Mouse (Mus musculus): ENCODE results near the gene Mob1b. TPM values are rescaled to one million over a fixed set of nuclear protein-coding genes. Genes with fewer than 3 reads are reported as not detected.

Mob1b gene
- polyA plus RNA-seq, 1 experiment from 2014 or later, result 13.6 TPM

DNA sequence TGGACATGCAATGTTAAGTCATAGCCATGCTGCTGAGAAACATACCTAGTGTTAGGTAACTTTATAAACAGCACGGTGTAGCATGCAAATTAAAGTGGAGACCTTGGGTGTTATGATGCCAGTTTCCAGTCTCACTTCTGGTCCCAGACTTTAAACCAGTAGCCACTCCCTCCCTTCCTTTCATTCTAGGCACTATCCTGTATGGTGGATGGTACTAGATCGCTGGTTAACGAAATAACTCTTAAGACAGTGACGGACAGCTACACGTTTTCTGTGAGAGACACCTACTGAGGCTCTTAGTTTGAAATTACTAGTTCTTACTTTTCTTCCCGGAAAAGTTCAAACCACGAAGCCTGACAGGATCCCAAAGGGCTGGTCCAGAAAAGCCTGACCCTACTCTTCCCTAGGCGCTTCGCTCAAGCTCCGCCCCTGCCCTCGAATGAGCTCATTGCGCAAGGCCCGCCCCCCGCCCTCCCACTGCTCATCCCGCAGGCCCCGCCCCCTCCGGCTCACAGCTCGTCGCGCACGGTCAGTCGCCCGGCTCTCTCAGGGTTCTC is 43.9 kb downstream of the Mob1b start:
- peak overlapping the region; percentile 94 for H3K4me3 ChIP-seq (replicated peaks; ENCODE audit: low read length)
- H3K4me2 ChIP-seq (ENCODE audit: low read length), result peak overlapping the region; percentile 50
- WGBS, result under 1% methylated on average over 23 of the region's 23 CpGs
- no peaks in the 10 kb centered on the region for H3K9me3 ChIP-seq (ENCODE audit: control insufficient read depth, low read length)
- peak; percentile 55 for ATAC-seq
- H3K4me1 ChIP-seq (replicated peaks; ENCODE audit: control insufficient read depth, insufficient read depth, low read length), result peaks cover 12% of the 10 kb centered on the region
- H3K27me3 ChIP-seq (replicated peaks; ENCODE audit: control insufficient read depth, insufficient read depth, low read length), result no peaks in the 10 kb centered on the region
- peaks cover 1% of the 10 kb centered on the region; the same call in 1 of the 2 replicates for H3K36me3 ChIP-seq (ENCODE audit: control insufficient read depth, insufficient read depth)
- H3K27ac ChIP-seq (ENCODE audit: low read length), result peak overlapping the region; percentile 94
- H3K9ac ChIP-seq (replicated peaks; ENCODE audit: low read depth, low read length), result peak overlapping the region; percentile 91

GRCm38 (mm10) chr5:88764987-88765481 is 44.4 kb downstream of the Mob1b start, which contains the start of gene Dck:
Gene Dck (plus strand): TSS chr5:88764996.
- H3K9me3 ChIP-seq (ENCODE audit: control insufficient read depth, low read length), result no peaks in the 10 kb centered on the region
- H3K4me1 ChIP-seq (replicated peaks; ENCODE audit: control insufficient read depth, insufficient read depth, low read length), result peaks cover 12% of the 10 kb centered on the region
- peak within 1 kb of the TSS; percentile 94 for H3K4me3 ChIP-seq (replicated peaks; ENCODE audit: low read length)
- no peaks in the 10 kb centered on the region for H3K27me3 ChIP-seq (replicated peaks; ENCODE audit: control insufficient read depth, insufficient read depth, low read length)
- H3K27ac ChIP-seq (ENCODE audit: low read length), result peak within 1 kb of the TSS; percentile 94
- WGBS, result 0% methylated on average over 49 of the region's 51 CpGs
- peak within 1 kb of the TSS; percentile 91 for H3K9ac ChIP-seq (replicated peaks; ENCODE audit: low read depth, low read length)
- peak; percentile 99 for ATAC-seq
- peaks cover 4% of the 10 kb centered on the region; the same call in 1 of the 2 replicates for H3K36me3 ChIP-seq (ENCODE audit: control insufficient read depth, insufficient read depth)
- peak within 1 kb of the TSS; percentile 50 for H3K4me2 ChIP-seq (ENCODE audit: low read length)

GRCm38 (mm10) chr5:88765587-88765986 is 44.9 kb downstream of the Mob1b start:
- ATAC-seq, result peak; percentile 0
- peak overlapping the region; percentile 50 for H3K4me2 ChIP-seq (ENCODE audit: low read length)
- H3K36me3 ChIP-seq (ENCODE audit: control insufficient read depth, insufficient read depth), result peaks cover 9% of the 10 kb centered on the region; the same call in 1 of the 2 replicates
- H3K4me3 ChIP-seq (replicated peaks; ENCODE audit: low read length), result peak overlapping the region; percentile 94
- peak overlapping the region; percentile 94 for H3K27ac ChIP-seq (ENCODE audit: low read length)
- no peaks in the 10 kb centered on the region for H3K27me3 ChIP-seq (replicated peaks; ENCODE audit: control insufficient read depth, insufficient read depth, low read length)
- H3K9me3 ChIP-seq (ENCODE audit: control insufficient read depth, low read length), result no peaks in the 10 kb centered on the region
- H3K9ac ChIP-seq (replicated peaks; ENCODE audit: low read depth, low read length), result peak overlapping the region; percentile 91
- WGBS, result 4% methylated on average over 6 of the region's 6 CpGs
- peaks cover 12% of the 10 kb centered on the region for H3K4me1 ChIP-seq (replicated peaks; ENCODE audit: control insufficient read depth, insufficient read depth, low read length)

GRCm38 (mm10) chr5:88766121-88766520 is 45.5 kb downstream of the Mob1b start:
- H3K9me3 ChIP-seq (ENCODE audit: control insufficient read depth, low read length), result no peaks in the 10 kb centered on the region
- H3K27me3 ChIP-seq (replicated peaks; ENCODE audit: control insufficient read depth, insufficient read depth, low read length), result no peaks in the 10 kb centered on the region
- H3K4me3 ChIP-seq (replicated peaks; ENCODE audit: low read length), result peak overlapping the region; percentile 94
- no peak overlapping the region for H3K27ac ChIP-seq (ENCODE audit: low read length)
- peaks cover 10% of the 10 kb centered on the region; the same call in 1 of the 2 replicates for H3K36me3 ChIP-seq (ENCODE audit: control insufficient read depth, insufficient read depth)
- H3K4me2 ChIP-seq (ENCODE audit: low read length), result peak overlapping the region; percentile 50
- no peak overlapping the region; the same call in 1 of the 2 replicates for H3K9ac ChIP-seq (replicated peaks; ENCODE audit: low read depth, low read length)
- 33% methylated on average over 6 of the region's 6 CpGs for WGBS
- ATAC-seq, result no peak
- H3K4me1 ChIP-seq (replicated peaks; ENCODE audit: control insufficient read depth, insufficient read depth, low read length), result peaks cover 12% of the 10 kb centered on the region

GRCm38 (mm10) chr5:88766863-88767262 is 46.2 kb downstream of the Mob1b start:
- H3K27me3 ChIP-seq (replicated peaks; ENCODE audit: control insufficient read depth, insufficient read depth, low read length), result no peaks in the 10 kb centered on the region
- peaks cover 10% of the 10 kb centered on the region; the same call in 1 of the 2 replicates for H3K36me3 ChIP-seq (ENCODE audit: control insufficient read depth, insufficient read depth)
- ATAC-seq, result no peak
- 98% methylated on average over 5 of the region's 5 CpGs for WGBS
- no peak overlapping the region for H3K9ac ChIP-seq (replicated peaks; ENCODE audit: low read depth, low read length)
- no peak overlapping the region for H3K27ac ChIP-seq (ENCODE audit: low read length)
- H3K4me3 ChIP-seq (replicated peaks; ENCODE audit: low read length), result no peak overlapping the region; the same call in 1 of the 2 replicates
- H3K4me1 ChIP-seq (replicated peaks; ENCODE audit: control insufficient read depth, insufficient read depth, low read length), result peaks cover 12% of the 10 kb centered on the region
- H3K4me2 ChIP-seq (ENCODE audit: low read length), result peak overlapping the region; percentile 50
- no peaks in the 10 kb centered on the region for H3K9me3 ChIP-seq (ENCODE audit: control insufficient read depth, low read length)

- H3K27ac ChIP-seq (ENCODE audit: low read length), result no peak overlapping the region
- peaks cover 15% of the 10 kb centered on the region; the same call in 1 of the 2 replicates for H3K36me3 ChIP-seq (ENCODE audit: control insufficient read depth, insufficient read depth)
- 94% methylated on average over 6 of the region's 6 CpGs for WGBS
- ATAC-seq, result no peak
- H3K4me2 ChIP-seq (ENCODE audit: low read length), result no peak overlapping the region
- no peak overlapping the region for H3K4me3 ChIP-seq (replicated peaks; ENCODE audit: low read length)
- no peak overlapping the region for H3K9ac ChIP-seq (replicated peaks; ENCODE audit: low read depth, low read length)
- H3K27me3 ChIP-seq (replicated peaks; ENCODE audit: control insufficient read depth, insufficient read depth, low read length), result no peaks in the 10 kb centered on the region
- H3K4me1 ChIP-seq (replicated peaks; ENCODE audit: control insufficient read depth, insufficient read depth, low read length), result peaks cover 12% of the 10 kb centered on the region
- H3K9me3 ChIP-seq (ENCODE audit: control insufficient read depth, low read length), result no peaks in the 10 kb centered on the region
Measured at GRCm38 (mm10) chr5:88768201-88768600, 47.5 kb downstream of the Mob1b start.

GRCm38 (mm10) chr5:88782072-88782765 is 61.6 kb downstream of the Mob1b start:
- H3K27me3 ChIP-seq (replicated peaks; ENCODE audit: control insufficient read depth, insufficient read depth, low read length), result no peaks in the 10 kb centered on the region
- 86% methylated on average over 7 of the region's 7 CpGs for WGBS
- H3K36me3 ChIP-seq (ENCODE audit: control insufficient read depth, insufficient read depth), result peaks cover 19% of the 10 kb centered on the region
- no peaks in the 10 kb centered on the region for H3K4me1 ChIP-seq (replicated peaks; ENCODE audit: control insufficient read depth, insufficient read depth, low read length)
- H3K4me3 ChIP-seq (replicated peaks; ENCODE audit: low read length), result no peak overlapping the region
- no peak overlapping the region for H3K9ac ChIP-seq (replicated peaks; ENCODE audit: low read depth, low read length)
- no peaks in the 10 kb centered on the region for H3K9me3 ChIP-seq (ENCODE audit: control insufficient read depth, low read length)
- no peak for ATAC-seq
- no peak overlapping the region for H3K4me2 ChIP-seq (ENCODE audit: low read length)
- H3K27ac ChIP-seq (ENCODE audit: low read length), result no peak overlapping the region

- no peaks in the 10 kb centered on the region for H3K9me3 ChIP-seq (ENCODE audit: control insufficient read depth, low read length)
- no peaks in the 10 kb centered on the region for H3K27me3 ChIP-seq (replicated peaks; ENCODE audit: control insufficient read depth, insufficient read depth, low read length)
- ATAC-seq, result no peak
- H3K4me1 ChIP-seq (replicated peaks; ENCODE audit: control insufficient read depth, insufficient read depth, low read length), result no peaks in the 10 kb centered on the region
- H3K4me2 ChIP-seq (ENCODE audit: low read length), result no peak overlapping the region
- 87% methylated on average over 1 of the region's 1 CpGs for WGBS
- no peak overlapping the region for H3K27ac ChIP-seq (ENCODE audit: low read length)
- H3K4me3 ChIP-seq (replicated peaks; ENCODE audit: low read length), result no peak overlapping the region
- peaks cover 13% of the 10 kb centered on the region for H3K36me3 ChIP-seq (ENCODE audit: control insufficient read depth, insufficient read depth)
- H3K9ac ChIP-seq (replicated peaks; ENCODE audit: low read depth, low read length), result no peak overlapping the region
Measured at GRCm38 (mm10) chr5:88785059-88785458, 64.4 kb downstream of the Mob1b start.

DNA sequence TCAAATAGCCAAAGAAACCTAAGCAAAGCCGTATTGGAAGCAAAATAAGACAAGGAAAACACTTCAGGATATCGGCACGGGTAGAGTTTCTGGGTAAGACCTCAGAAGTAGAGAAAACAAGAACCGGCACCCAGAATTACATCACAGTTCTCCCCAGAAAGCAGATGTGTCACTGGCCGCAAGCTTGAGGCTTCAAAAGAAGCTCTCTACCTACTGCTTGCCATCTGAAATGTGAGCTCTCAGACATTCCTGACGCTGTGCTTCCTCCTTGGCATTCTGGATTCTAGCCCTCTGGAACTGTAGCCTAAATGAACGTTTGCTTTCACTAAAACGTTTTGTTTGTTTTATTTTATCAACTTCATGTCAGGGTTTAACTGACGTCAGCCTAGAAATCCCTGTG is 70.0 kb downstream of the Mob1b start:
- H3K9me3 ChIP-seq (ENCODE audit: control insufficient read depth, low read length), result no peaks in the 10 kb centered on the region
- ATAC-seq, result no peak
- 0 out of 2 replicates have a peak, but pooled peaks cover under 1% of the 10 kb centered on the region for H3K36me3 ChIP-seq (ENCODE audit: control insufficient read depth, insufficient read depth)
- no peaks in the 10 kb centered on the region for H3K27me3 ChIP-seq (replicated peaks; ENCODE audit: control insufficient read depth, insufficient read depth, low read length)
- H3K4me3 ChIP-seq (replicated peaks; ENCODE audit: low read length), result no peak overlapping the region
- H3K4me2 ChIP-seq (ENCODE audit: low read length), result no peak overlapping the region
- no peak overlapping the region for H3K9ac ChIP-seq (replicated peaks; ENCODE audit: low read depth, low read length)
- 49% methylated on average over 9 of the region's 9 CpGs for WGBS
- no peak overlapping the region for H3K27ac ChIP-seq (ENCODE audit: low read length)
- 0 out of 2 replicates have a peak, but pooled peaks cover 2% of the 10 kb centered on the region for H3K4me1 ChIP-seq (replicated peaks; ENCODE audit: control insufficient read depth, insufficient read depth, low read length)
